Mouse (Mus musculus): ENCODE results near the gene Tbc1d10c.

GRCm38 (mm10) chr19:4169810-4170209 lies 21.3 kb downstream of the Tbc1d10c start:
- TF ChIP-seq CTCF (IDR thresholded peaks at IDR 0.05; ENCODE audit: control insufficient read depth, insufficient read depth, insufficient replicate concordance, low read depth, low read length) (no peak), POLR2A (IDR thresholded peaks at IDR 0.05; ENCODE audit: control insufficient read depth, low read depth, low read length) (no peak)
